Mouse (Mus musculus) embryonic facial prominence, embryonic 11.5 days (tissue): ENCODE results near the gene Arhgef2. TPM values are rescaled to one million over a fixed set of nuclear protein-coding genes. Genes with fewer than 3 reads are reported as not detected.
A peak's percentile ranks its signal among the peaks of the same experiment; 100 is the strongest.
"Not testable (repeated sequence)": the region's sequence is repeated elsewhere in the genome, so short reads cannot be mapped to it uniquely, and the experiment has no call there.

Source experiments
- ATAC-seq: fragments of 200-750 bp; cut with Nextera tagmentation; replicated peaks from 2 replicates; pipeline ENCODE4 v1.8.0; 2017; ENCODE audit warnings: low read depth; ENCODE audit not compliant: insufficient number of reproducible peaks, low FRiP score, low TSS enrichment
- DNase-seq: peaks from one replicate; pipeline ENCODE4 v3.0.0-alpha.2; 2015; ENCODE audit warnings: low spot score
- H3K27ac ChIP-seq: fragments of 300-500 bp; sonication (generic); replicated peaks from 2 replicates; pipeline ENCODE4 v1.5.1; 2014; ENCODE audit warnings: mild to moderate bottlenecking, low read depth, low read length, control low read depth
- H3K27me3 ChIP-seq: fragments of 300-500 bp; sonication (generic); 2 replicates; pipeline ENCODE4 v1.6.1; 2014; ENCODE audit warnings: mild to moderate bottlenecking, low read length, moderate library complexity, mixed read lengths; ENCODE audit not compliant: control insufficient read depth, insufficient read depth
- H3K36me3 ChIP-seq: fragments of 300-500 bp; sonication (generic); replicated peaks from 2 replicates; pipeline ENCODE4 v1.6.1; 2014; ENCODE audit warnings: low read depth, mild to moderate bottlenecking, low read length, moderate library complexity, mixed read lengths; ENCODE audit not compliant: control insufficient read depth, insufficient read depth
- H3K4me1 ChIP-seq: fragments of 300-500 bp; sonication (generic); 2 replicates; pipeline ENCODE4 v1.6.1; 2014; ENCODE audit warnings: low read length, mixed read lengths; ENCODE audit not compliant: control insufficient read depth, insufficient read depth
- H3K4me2 ChIP-seq: fragments of 300-500 bp; sonication (generic); 2 replicates; pipeline ENCODE4 v1.6.1; 2014; ENCODE audit warnings: low read depth, mild to moderate bottlenecking, control low read depth, low read length, moderate library complexity
- H3K4me3 ChIP-seq: fragments of 300-500 bp; sonication (generic); 2 replicates; pipeline ENCODE4 v1.5.1; 2014; ENCODE audit warnings: low read depth, low read length, control low read depth
- H3K9ac ChIP-seq: fragments of 300-500 bp; sonication (generic); replicated peaks from 2 replicates; pipeline ENCODE4 v1.6.1; 2014; ENCODE audit warnings: mild to moderate bottlenecking, control low read depth, low read length
- H3K9me3 ChIP-seq: fragments of 300-500 bp; sonication (generic); replicated peaks from 2 replicates; pipeline ENCODE4 v1.6.1; 2016; ENCODE audit warnings: mild to moderate bottlenecking, low read length, inconsistent platforms, mixed read lengths; ENCODE audit not compliant: control insufficient read depth
- WGBS: fragments of 180-500 bp; shearing (Covaris S2); extraction: QIAGEN DNeasy Blood & Tissue Kit; methylation state at CpG from one replicate; pipeline ENCODE4 v1.1.7; 2014; 5-methylcytosine and 5-hydroxymethylcytosine counted together
- polyA plus RNA-seq: library from polyadenylated mRNA; unstranded; fragments of >200 nt; fragmentation: Nextera tagmentation; extraction: Ambion mirVana; gene quantifications from 2 replicates; pipeline ENCODE4 v1.2.1, GENCODE M21; 2014

Gene Arhgef2
- polyA plus RNA-seq, 1 experiment from 2014 or later, result 82.2 TPM

DNA sequence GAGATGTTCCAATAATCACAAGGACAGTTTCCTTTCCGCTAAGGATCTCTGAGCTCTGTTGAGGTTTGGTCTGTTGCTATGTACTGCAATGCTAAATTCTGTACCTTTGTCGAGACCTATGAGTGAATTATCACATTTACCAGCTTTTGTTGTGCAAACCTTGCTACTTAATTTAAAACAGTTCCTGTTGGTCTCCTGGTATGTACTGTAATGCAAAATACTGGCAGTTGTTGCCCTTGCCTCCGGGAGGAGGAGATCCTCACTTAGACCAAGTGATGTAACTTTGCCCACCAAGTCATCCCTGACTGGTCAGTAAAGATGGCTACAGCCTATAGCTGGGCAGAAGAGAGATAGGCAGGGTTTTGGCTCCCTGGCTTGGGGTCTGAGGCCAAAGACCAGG is 30.2 kb upstream of the Arhgef2 start, which contains the start of gene Ssr2:
Ssr2 (plus strand) TSS at position 337 of the 400 bp plus-strand sequence.
- 89% methylated on average over 3 of the region's 3 CpGs for WGBS
- Histone ChIP-seq H3K4me1 (no peaks in the 10 kb centered on the region), H3K27me3 (no peaks in the 10 kb centered on the region), H3K27ac (no peak within 1 kb of the TSS), H3K9me3 (no peaks in the 10 kb centered on the region), H3K4me3 (no peak within 1 kb of the TSS), H3K9ac (no peak within 1 kb of the TSS), H3K36me3 (no peaks in the 10 kb centered on the region), H3K4me2 (no peak within 1 kb of the TSS)
- ATAC-seq (no peak), DNase-seq (no peak)

DNA sequence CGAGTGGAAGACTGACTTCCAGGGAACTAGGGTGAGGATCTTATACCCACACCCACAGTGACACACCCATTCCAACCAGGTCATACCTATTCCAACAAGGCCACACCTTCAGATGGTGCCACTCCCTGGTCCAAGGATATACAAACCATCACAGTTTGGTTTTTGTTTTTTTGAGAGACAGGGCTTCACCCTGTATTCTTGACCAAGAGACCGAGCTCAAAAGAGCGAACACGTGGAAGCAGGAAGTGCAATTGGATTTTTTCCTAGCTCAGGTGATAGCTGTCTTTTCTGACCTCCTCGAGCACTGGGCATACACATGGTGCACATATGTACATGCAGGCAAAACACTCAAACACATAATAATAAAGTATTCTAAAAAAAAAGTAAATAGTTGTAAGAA is 27.9 kb upstream of the Arhgef2 start:
- WGBS, result 83% methylated on average over 5 of the region's 5 CpGs
- not testable (repeated sequence) for H3K4me2 ChIP-seq, DNase-seq, H3K4me1 ChIP-seq, H3K9me3 ChIP-seq, H3K27ac ChIP-seq, H3K27me3 ChIP-seq, H3K36me3 ChIP-seq, H3K4me3 ChIP-seq, H3K9ac ChIP-seq, ATAC-seq

DNA sequence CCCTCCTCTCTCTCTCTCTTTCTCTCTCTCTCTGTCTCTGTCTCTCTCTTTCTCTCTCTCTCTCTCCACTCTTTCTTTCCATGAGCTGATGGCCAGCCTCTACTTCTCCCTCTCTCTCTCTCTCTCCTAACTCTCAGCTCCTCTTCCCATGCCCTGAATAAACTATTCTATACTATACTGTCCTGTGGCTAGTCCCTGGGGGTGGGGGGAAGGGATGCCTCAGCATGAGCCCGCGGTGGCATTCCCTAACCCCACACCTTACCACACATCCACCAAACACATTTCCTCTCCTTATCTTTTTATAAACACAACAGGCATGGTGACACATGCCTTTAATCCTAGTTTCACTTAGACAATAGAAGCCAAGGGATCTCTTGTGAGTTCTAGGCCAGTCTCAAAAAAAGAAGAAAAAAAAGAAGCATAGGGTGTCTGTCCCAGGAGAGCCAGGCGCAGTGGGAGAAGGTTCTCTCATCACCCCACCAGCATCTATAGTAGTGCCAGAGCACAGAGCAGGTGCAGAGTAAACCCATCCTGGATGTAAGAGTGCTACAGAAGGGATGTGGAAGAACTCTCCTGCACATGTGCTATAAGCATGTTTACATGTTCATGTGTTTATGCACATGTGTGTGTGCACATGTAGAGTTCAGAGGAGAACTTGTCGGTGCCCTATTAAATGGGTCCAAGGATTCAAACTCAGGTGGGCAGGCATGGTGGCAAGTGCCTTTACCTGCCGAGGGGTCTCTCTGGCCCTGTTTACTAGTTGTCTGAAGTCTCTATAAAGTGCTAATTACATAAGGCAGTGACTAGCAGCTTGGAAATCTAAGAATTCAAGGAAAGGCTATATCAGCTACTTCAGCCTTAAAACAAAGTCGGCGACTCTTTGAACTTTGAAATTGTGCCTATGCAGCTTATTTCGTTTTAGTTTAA is 27.0 kb upstream of the Arhgef2 start:
- Histone ChIP-seq H3K9me3 (no peaks in the 10 kb centered on the region), H3K4me1 (no peaks in the 10 kb centered on the region), H3K4me3 (peak overlapping the region; percentile 70), H3K27ac (no peak overlapping the region), H3K9ac (peak overlapping the region; percentile 79; the same call in 1 of the 2 replicates), H3K4me2 (no peak overlapping the region; the same call in 1 of the 2 replicates), H3K27me3 (no peaks in the 10 kb centered on the region), H3K36me3 (no peaks in the 10 kb centered on the region; the same call in 1 of the 2 replicates)
- ATAC-seq (no peak; the same call in 1 of the 2 replicates), DNase-seq (no peak)
- WGBS, result 48% methylated on average over 8 of the region's 8 CpGs

DNA sequence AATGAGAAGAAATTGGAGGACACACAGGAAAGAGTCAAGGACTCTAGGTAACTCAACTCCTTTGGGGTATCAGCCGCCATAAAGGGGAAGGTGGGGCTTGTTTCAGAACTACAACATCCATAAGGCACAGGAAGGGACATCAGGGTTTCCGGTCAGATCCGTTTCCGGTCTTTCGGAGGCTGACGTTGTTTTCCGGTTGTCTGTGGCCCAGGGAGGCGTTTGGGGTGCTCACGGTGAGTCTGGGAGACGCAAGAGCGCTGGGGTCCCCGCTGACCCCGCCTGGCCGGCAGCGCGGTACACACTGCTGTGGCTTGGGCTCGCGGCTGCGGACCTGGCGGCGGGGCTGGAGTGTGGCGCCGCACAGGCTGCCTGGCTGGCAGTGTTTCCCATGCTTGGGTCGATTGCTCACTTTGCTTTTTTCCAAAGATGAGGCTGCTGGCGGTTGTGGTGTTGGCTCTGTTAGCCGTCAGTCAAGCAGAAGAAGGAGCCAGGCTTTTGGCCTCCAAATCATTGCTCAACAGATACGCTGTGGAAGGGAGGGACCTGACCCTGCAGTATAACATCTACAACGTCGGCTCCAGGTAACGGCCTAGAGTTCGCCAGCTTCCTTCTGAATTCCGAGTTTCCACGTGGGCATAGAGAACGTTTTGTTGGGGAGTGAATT is 26.2 kb upstream of the Arhgef2 start:
- WGBS, result under 1% methylated on average over 34 of the region's 34 CpGs
- H3K9ac ChIP-seq, result peak overlapping the region; percentile 79
- H3K36me3 ChIP-seq, result no peaks in the 10 kb centered on the region; the same call in 1 of the 2 replicates
- H3K4me3 ChIP-seq, result peak overlapping the region; percentile 70
- no peak overlapping the region for H3K27ac ChIP-seq
- H3K27me3 ChIP-seq, result no peaks in the 10 kb centered on the region
- DNase-seq, result peak; percentile 89
- peak overlapping the region; percentile 75 for H3K4me2 ChIP-seq
- ATAC-seq, result peak; percentile 66
- no peaks in the 10 kb centered on the region for H3K9me3 ChIP-seq
- H3K4me1 ChIP-seq, result no peaks in the 10 kb centered on the region

DNA sequence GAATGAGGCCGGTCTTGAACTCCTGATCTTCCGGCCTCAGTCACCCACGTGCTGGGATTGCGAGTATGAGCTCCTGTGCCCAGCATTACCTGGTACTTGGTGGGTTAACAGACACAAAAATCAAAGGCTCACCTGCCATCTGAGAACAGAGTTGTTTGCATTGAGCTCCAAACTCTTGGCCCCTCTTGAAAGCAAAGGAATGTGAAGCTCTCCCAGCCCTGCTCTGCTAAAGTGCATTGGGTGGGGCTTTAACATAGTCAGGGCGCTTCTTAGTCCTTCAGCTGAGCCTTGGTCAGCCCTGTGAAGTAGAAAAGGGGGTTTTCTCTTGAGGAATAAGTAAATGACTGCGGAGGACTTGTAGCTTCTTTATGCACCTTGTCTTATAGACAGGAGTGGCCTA is 20.0 kb upstream of the Arhgef2 start:
- no peaks in the 10 kb centered on the region for H3K4me1 ChIP-seq
- no peaks in the 10 kb centered on the region for H3K9me3 ChIP-seq
- H3K27me3 ChIP-seq, result no peaks in the 10 kb centered on the region
- no peak overlapping the region for H3K9ac ChIP-seq
- H3K36me3 ChIP-seq, result peaks cover 11% of the 10 kb centered on the region
- no peak overlapping the region for H3K4me3 ChIP-seq
- DNase-seq (no peak), ATAC-seq (no peak)
- 95% methylated on average over 6 of the region's 6 CpGs for WGBS
- no peak overlapping the region for H3K4me2 ChIP-seq
- no peak overlapping the region for H3K27ac ChIP-seq

DNA sequence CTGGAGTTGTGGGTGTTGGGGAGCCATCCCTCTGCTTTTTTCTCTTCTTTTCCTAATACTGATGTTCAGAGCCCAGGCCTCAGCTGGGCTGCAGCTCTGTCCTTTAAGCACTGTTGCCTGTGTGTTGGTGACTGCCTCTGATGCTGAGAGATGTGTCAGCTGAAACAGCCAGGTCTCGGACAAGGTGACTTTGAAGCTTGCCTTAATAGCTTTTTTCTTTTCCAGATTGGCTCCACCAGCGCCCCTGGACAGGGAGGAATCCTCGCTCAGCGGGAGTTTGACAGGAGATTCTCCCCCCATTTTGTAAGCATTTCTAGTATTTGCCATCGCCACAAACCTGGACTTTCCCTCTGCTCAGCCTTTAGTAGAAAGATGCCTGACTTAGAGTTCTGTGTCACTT is 19.1 kb upstream of the Arhgef2 start:
- ATAC-seq (no peak), DNase-seq (no peak)
- Histone ChIP-seq H3K9ac (no peak overlapping the region), H3K36me3 (peaks cover 11% of the 10 kb centered on the region), H3K4me2 (no peak overlapping the region), H3K4me1 (no peaks in the 10 kb centered on the region), H3K27ac (no peak overlapping the region), H3K9me3 (no peaks in the 10 kb centered on the region), H3K27me3 (no peaks in the 10 kb centered on the region), H3K4me3 (no peak overlapping the region)
- WGBS, result 91% methylated on average over 5 of the region's 5 CpGs

DNA sequence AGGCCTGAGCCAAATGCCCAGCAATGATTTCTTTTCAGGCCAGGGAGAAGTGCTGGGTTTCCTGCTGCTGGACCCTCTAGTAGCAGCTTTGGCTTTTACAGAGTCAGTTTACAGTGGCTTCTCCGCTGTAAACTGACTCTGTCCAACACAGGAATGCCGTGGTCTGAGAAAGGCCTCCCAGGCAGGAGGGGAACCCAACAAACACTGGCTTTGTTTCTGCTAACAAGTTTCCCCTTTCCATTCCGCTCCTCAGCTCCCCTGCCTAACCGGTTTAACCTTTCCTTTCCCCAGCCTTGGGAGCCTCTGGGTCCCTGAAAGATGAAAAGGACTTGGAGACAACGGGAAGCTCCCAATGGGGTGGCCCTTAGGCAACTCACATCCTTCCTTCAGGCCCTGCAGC is 15.5 kb upstream of the Arhgef2 start:
- H3K4me3 ChIP-seq, result no peak overlapping the region
- H3K9ac ChIP-seq, result no peak overlapping the region
- WGBS, result 16% methylated on average over 5 of the region's 5 CpGs
- ATAC-seq (no peak), DNase-seq (peak; percentile 52)
- peak overlapping the region; percentile 41; the same call in 1 of the 2 replicates for H3K27ac ChIP-seq
- H3K4me2 ChIP-seq, result no peak overlapping the region
- no peaks in the 10 kb centered on the region for H3K9me3 ChIP-seq
- peaks cover 11% of the 10 kb centered on the region for H3K36me3 ChIP-seq
- no peaks in the 10 kb centered on the region for H3K27me3 ChIP-seq
- H3K4me1 ChIP-seq, result no peaks in the 10 kb centered on the region

DNA sequence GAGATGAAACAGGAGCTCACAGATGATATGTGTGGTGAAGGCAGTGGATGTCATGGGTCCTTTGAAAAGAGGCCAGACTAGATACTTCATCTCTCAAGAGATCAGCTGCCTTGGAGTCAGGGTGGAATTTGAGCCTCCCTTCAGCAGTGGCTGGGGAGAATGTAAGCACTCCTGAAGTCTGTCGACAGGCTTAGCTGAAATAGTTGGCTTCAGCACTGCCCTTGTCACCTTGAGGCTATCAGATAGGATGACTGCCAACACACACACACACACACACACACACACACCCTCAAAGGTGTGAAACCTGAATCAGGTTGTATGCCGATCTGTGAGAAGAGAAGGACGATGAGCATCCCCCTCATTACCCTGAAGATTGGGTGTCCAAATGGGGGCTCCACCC is 14.7 kb upstream of the Arhgef2 start:
- no peak overlapping the region for H3K4me3 ChIP-seq
- no peaks in the 10 kb centered on the region for H3K27me3 ChIP-seq
- no peaks in the 10 kb centered on the region for H3K9me3 ChIP-seq
- H3K4me2 ChIP-seq, result no peak overlapping the region
- WGBS, result 52% methylated on average over 3 of the region's 3 CpGs
- no peak overlapping the region for H3K9ac ChIP-seq
- peak overlapping the region; percentile 41; the same call in 1 of the 2 replicates for H3K27ac ChIP-seq
- H3K36me3 ChIP-seq, result peaks cover 11% of the 10 kb centered on the region
- ATAC-seq (peak; percentile 51), DNase-seq (no peak)
- H3K4me1 ChIP-seq, result no peaks in the 10 kb centered on the region
